Mouse (Mus musculus): ENCODE measurements around the gene Tmem161a. TPM values are rescaled to one million over a fixed set of nuclear protein-coding genes. Genes with fewer than 3 reads are reported as not detected.

Tmem161a gene
- total RNA-seq, 1 experiment, result 73.9 TPM

DNA sequence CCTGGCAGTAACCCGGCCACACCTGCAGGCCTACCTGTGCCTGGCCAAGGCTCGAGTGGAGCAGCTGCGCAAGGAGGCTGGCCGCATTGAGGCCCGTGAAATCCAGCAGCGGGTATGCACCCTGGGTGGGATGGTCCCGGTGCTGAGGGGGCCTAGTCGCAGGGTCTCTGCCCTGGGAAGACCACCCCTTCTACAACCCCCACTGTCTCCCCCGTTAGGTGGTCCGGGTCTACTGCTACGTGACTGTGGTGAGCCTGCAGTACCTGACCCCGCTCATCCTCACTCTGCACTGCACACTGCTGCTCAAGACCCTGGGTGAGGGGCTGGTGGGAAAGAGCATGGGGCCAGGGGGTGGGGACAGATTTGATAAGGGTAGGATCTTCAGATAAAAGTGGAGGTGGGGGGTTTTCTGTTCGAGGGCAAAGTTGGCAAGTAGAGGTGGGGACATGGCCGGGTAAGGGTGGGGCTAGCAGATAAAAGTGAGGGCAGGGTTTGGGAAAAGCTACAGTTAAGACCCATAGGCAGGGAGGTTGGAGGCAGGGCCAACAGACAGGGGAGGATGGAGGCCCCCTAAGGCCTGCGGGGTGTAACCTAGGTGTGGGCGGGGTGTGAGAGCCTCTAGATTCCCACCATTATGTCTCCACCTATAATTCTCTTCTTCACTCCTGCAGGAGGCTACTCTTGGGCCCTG, 9.2 kb downstream of the Tmem161a start:
- in situ Hi-C loops (cut with MboI; ENCODE audit: low sequenced_read_pairs in 2 of 2, unreplicated experiment in 2 of 2), result no loop called here
- Histone ChIP-seq H3K27ac (ENCODE audit: insufficient read depth, low read depth, low read length, poor library complexity, severe bottlenecking) (no peak overlapping the region), H3K9ac (ENCODE audit: insufficient read depth, low read depth, low read length, poor library complexity, severe bottlenecking) (no peak overlapping the region), H3K4me1 (ENCODE audit: control insufficient read depth in 2 of 2, insufficient read depth in 2 of 2, low read length in 2 of 2, poor library complexity in 1 of 2) (peaks cover 0 to 4% of the 10 kb centered on the region in 2 experiments; a peak in 1 of 4 replicates), H3K9me3 (ENCODE audit: control insufficient read depth, insufficient read depth, low read depth, low read length) (no peaks in the 10 kb centered on the region), H3K4me3 (ENCODE audit: insufficient read depth in 1 of 2, low read depth in 1 of 2, low read length in 2 of 2, poor library complexity in 1 of 2, severe bottlenecking in 1 of 2) (no peak overlapping the region), H3K36me3 (ENCODE audit: control insufficient read depth, insufficient read depth, low read length, poor library complexity, severe bottlenecking) (peaks cover 7% of the 10 kb centered on the region; the same call in 1 of the 2 replicates)
- TF ChIP-seq HCFC1 (IDR thresholded peaks at IDR 0.05; ENCODE audit: borderline replicate concordance, insufficient read depth, low read length) (no peak), ZC3H11A (IDR thresholded peaks at IDR 0.05; ENCODE audit: borderline replicate concordance, low read depth, low read length) (no peak)
- DNase-seq (ENCODE audit: low read depth, low spot score), result no peak

DNA sequence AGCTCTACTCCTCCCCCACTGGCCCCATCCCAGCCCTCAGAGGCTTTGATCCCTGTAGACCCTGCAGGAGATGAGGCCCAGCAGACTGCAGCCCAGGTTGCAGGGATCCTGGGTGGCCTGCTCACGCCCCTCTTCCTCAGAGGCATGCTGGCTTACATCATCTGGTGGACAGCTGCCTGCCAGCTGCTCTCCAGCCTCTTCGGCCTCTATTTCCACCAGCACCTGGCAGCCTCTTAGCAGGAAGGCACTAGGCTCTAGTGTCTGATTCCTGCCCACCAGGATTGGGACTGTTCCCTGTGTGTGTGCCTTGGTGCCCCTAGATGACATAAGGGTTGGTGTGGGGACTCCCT, 9.7 kb downstream of the Tmem161a start:
- in situ Hi-C loops (cut with MboI; ENCODE audit: low sequenced_read_pairs in 2 of 2, unreplicated experiment in 2 of 2), result no loop called here
- H3K4me3 ChIP-seq (ENCODE audit: insufficient read depth in 1 of 2, low read depth in 1 of 2, low read length in 2 of 2, poor library complexity in 1 of 2, severe bottlenecking in 1 of 2), result no peak overlapping the region
- TF ChIP-seq MAFK (IDR thresholded peaks at IDR 0.05; ENCODE audit: insufficient read depth, low read depth, low read length), result no peak
- no peak for TF ChIP-seq ZC3H11A (IDR thresholded peaks at IDR 0.05; ENCODE audit: borderline replicate concordance, low read depth, low read length)
- TF ChIP-seq HCFC1 (IDR thresholded peaks at IDR 0.05; ENCODE audit: borderline replicate concordance, insufficient read depth, low read length), result no peak
- TF ChIP-seq ZNF384 (IDR thresholded peaks at IDR 0.05; ENCODE audit: low read depth, low read length), result no peak
- TF ChIP-seq CHD2 (IDR thresholded peaks at IDR 0.05; ENCODE audit: low read depth, low read length), result no peak
- no peak for DNase-seq (ENCODE audit: low read depth, low spot score)
- H3K27ac ChIP-seq (ENCODE audit: insufficient read depth, low read depth, low read length, poor library complexity, severe bottlenecking), result no peak overlapping the region
- no peaks in the 10 kb centered on the region for H3K9me3 ChIP-seq (ENCODE audit: control insufficient read depth, insufficient read depth, low read depth, low read length)
- peaks cover 0 to 4% of the 10 kb centered on the region in 2 experiments; a peak in 1 of 4 replicates for H3K4me1 ChIP-seq (ENCODE audit: control insufficient read depth in 2 of 2, insufficient read depth in 2 of 2, low read length in 2 of 2, poor library complexity in 1 of 2)
- H3K9ac ChIP-seq (ENCODE audit: insufficient read depth, low read depth, low read length, poor library complexity, severe bottlenecking), result no peak overlapping the region
- peaks cover 5% of the 10 kb centered on the region; the same call in 1 of the 2 replicates for H3K36me3 ChIP-seq (ENCODE audit: control insufficient read depth, insufficient read depth, low read length, poor library complexity, severe bottlenecking)

DNA sequence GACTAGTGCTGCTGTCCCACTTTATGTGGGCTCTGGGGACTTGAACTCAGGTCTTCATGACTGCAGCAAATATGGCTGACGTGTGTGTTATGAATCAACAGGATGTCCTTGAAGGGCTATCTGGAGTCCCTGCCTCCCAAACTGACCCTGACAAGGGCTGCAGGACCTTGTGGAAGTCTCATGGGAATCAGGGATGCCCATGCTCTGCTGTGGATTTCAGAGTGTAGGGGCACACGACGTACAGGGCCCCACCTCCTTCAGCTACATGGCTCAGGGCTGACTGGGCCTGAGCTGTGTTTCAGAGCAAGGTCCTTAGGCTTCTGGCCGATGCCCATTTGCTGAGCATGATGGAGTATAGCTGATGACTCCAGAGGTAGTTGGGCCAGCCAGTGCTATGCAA, 11.0 kb downstream of the Tmem161a start:
- no peak for TF ChIP-seq ZC3H11A (IDR thresholded peaks at IDR 0.05; ENCODE audit: borderline replicate concordance, low read depth, low read length)
- TF ChIP-seq MAFK (IDR thresholded peaks at IDR 0.05; ENCODE audit: insufficient read depth, low read depth, low read length), result no peak
- no peak for TF ChIP-seq HCFC1 (IDR thresholded peaks at IDR 0.05; ENCODE audit: borderline replicate concordance, insufficient read depth, low read length)
- TF ChIP-seq ZNF384 (IDR thresholded peaks at IDR 0.05; ENCODE audit: low read depth, low read length), result no peak
- no peak for TF ChIP-seq CHD2 (IDR thresholded peaks at IDR 0.05; ENCODE audit: low read depth, low read length)
- Histone ChIP-seq H3K9me3 (ENCODE audit: control insufficient read depth, insufficient read depth, low read depth, low read length) (no peaks in the 10 kb centered on the region), H3K9ac (ENCODE audit: insufficient read depth, low read depth, low read length, poor library complexity, severe bottlenecking) (no peak overlapping the region), H3K4me3 (ENCODE audit: insufficient read depth in 1 of 2, low read depth in 1 of 2, low read length in 2 of 2, poor library complexity in 1 of 2, severe bottlenecking in 1 of 2) (no peak overlapping the region), H3K36me3 (ENCODE audit: control insufficient read depth, insufficient read depth, low read length, poor library complexity, severe bottlenecking) (no peaks in the 10 kb centered on the region; the same call in 1 of the 2 replicates), H3K4me1 (ENCODE audit: control insufficient read depth in 2 of 2, insufficient read depth in 2 of 2, low read length in 2 of 2, poor library complexity in 1 of 2) (peaks cover 0 to 4% of the 10 kb centered on the region in 2 experiments; a peak in 1 of 4 replicates), H3K27ac (ENCODE audit: insufficient read depth, low read depth, low read length, poor library complexity, severe bottlenecking) (no peak overlapping the region)
- DNase-seq (ENCODE audit: low read depth, low spot score), result no peak
- in situ Hi-C loops (cut with MboI; ENCODE audit: low sequenced_read_pairs in 2 of 2, unreplicated experiment in 2 of 2), result no loop called here

DNA sequence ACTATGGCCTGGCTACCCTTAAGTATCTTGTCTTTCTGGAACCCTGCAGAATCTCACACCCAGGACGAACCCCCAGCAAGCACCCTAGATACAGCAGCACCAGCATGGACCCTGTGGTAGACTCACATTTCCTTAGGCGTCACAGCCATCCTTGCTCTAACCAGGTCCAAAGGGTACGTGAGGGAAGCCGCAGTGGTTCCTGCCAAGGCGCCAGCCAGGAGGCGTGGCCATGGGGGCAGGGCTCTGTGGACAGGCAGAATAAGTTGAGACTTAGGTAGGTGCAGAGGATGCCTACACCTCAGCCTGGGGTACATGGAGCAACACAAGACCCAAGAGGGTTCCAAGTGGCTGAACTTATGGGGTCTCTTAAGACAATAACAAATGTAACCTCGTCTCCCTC, 16.6 kb downstream of the Tmem161a start:
- no peaks in the 10 kb centered on the region for H3K9me3 ChIP-seq (ENCODE audit: control insufficient read depth, insufficient read depth, low read depth, low read length)
- DNase-seq (ENCODE audit: low read depth, low spot score), result no peak
- H3K9ac ChIP-seq (ENCODE audit: insufficient read depth, low read depth, low read length, poor library complexity, severe bottlenecking), result no peak overlapping the region
- no peak overlapping the region for H3K27ac ChIP-seq (ENCODE audit: insufficient read depth, low read depth, low read length, poor library complexity, severe bottlenecking)
- no peak for TF ChIP-seq ZNF384 (IDR thresholded peaks at IDR 0.05; ENCODE audit: low read depth, low read length)
- TF ChIP-seq ZC3H11A (IDR thresholded peaks at IDR 0.05; ENCODE audit: borderline replicate concordance, low read depth, low read length), result no peak
- TF ChIP-seq MAFK (IDR thresholded peaks at IDR 0.05; ENCODE audit: insufficient read depth, low read depth, low read length), result no peak
- TF ChIP-seq CHD2 (IDR thresholded peaks at IDR 0.05; ENCODE audit: low read depth, low read length), result no peak
- in situ Hi-C loops (cut with MboI; ENCODE audit: low sequenced_read_pairs in 2 of 2, unreplicated experiment in 2 of 2), result no loop called here
- no peak overlapping the region for H3K4me3 ChIP-seq (ENCODE audit: insufficient read depth in 1 of 2, low read depth in 1 of 2, low read length in 2 of 2, poor library complexity in 1 of 2, severe bottlenecking in 1 of 2)
- peaks cover 0 to 2% of the 10 kb centered on the region in 2 experiments; a peak in 1 of 4 replicates for H3K4me1 ChIP-seq (ENCODE audit: control insufficient read depth in 2 of 2, insufficient read depth in 2 of 2, low read length in 2 of 2, poor library complexity in 1 of 2)
- H3K36me3 ChIP-seq (ENCODE audit: control insufficient read depth, insufficient read depth, low read length, poor library complexity, severe bottlenecking), result no peaks in the 10 kb centered on the region

DNA sequence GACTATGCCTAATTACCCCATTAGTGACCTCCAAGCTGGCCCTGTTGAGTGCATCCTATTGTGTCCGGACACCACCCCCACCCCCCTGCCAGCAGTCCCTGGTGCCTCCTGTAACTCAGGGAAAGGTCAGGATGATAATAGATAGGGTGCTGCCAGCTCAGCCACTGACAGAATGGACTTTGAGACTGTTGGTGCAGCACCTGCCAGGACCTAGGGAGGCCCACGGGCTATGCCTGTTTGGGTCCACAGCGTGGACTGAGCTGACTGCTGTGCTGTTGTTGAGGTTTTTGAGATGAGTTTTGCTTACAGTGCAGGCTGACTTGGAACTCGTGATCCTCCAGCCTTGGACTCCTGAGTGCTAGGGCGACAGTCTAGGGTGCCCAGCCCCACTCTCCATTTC, 21.1 kb downstream of the Tmem161a start:
- no peak overlapping the region for H3K4me3 ChIP-seq (ENCODE audit: insufficient read depth in 1 of 2, low read depth in 1 of 2, low read length in 2 of 2, poor library complexity in 1 of 2, severe bottlenecking in 1 of 2)
- no peaks in the 10 kb centered on the region for H3K4me1 ChIP-seq (ENCODE audit: control insufficient read depth in 2 of 2, insufficient read depth in 2 of 2, low read length in 2 of 2, poor library complexity in 1 of 2)
- H3K9ac ChIP-seq (ENCODE audit: insufficient read depth, low read depth, low read length, poor library complexity, severe bottlenecking), result no peak overlapping the region
- in situ Hi-C loops (cut with MboI; ENCODE audit: low sequenced_read_pairs in 2 of 2, unreplicated experiment in 2 of 2), result no loop called here
- DNase-seq (ENCODE audit: low read depth, low spot score), result no peak
- H3K27ac ChIP-seq (ENCODE audit: insufficient read depth, low read depth, low read length, poor library complexity, severe bottlenecking), result no peak overlapping the region
- no peaks in the 10 kb centered on the region for H3K9me3 ChIP-seq (ENCODE audit: control insufficient read depth, insufficient read depth, low read depth, low read length)
- H3K36me3 ChIP-seq (ENCODE audit: control insufficient read depth, insufficient read depth, low read length, poor library complexity, severe bottlenecking), result no peaks in the 10 kb centered on the region
- TF ChIP-seq ZNF384 (IDR thresholded peaks at IDR 0.05; ENCODE audit: low read depth, low read length), result no peak
- no peak for TF ChIP-seq CHD2 (IDR thresholded peaks at IDR 0.05; ENCODE audit: low read depth, low read length)
- TF ChIP-seq ZC3H11A (IDR thresholded peaks at IDR 0.05; ENCODE audit: borderline replicate concordance, low read depth, low read length), result no peak
